Mouse (Mus musculus) adrenal gland, postnatal 25 days (tissue): ENCODE results near the gene Cox7c. TPM values are rescaled to one million over a fixed set of nuclear protein-coding genes. Genes with fewer than 3 reads are reported as not detected.
"Not testable (repeated sequence)": the region's sequence is repeated elsewhere in the genome, so short reads cannot be mapped to it uniquely, and the experiment has no call there.

Source experiments
- DNase-seq: peaks from one replicate; pipeline ENCODE4 v3.0.0; 2021; ENCODE audit warnings: mixed read lengths
- long read RNA-seq: library from polyadenylated mRNA; stranded (forward); transcript quantifications from one replicate; pipeline ENCODE4 v2.0.0, GENCODE M21; 2021
- total RNA-seq: library from RNA; stranded (reverse); gene quantifications from 2 replicates; pipeline ENCODE4 v1.2.3, GENCODE M21; 2021

Cox7c gene
- total RNA-seq = 342 and 530 TPM in 2 replicates
- long read RNA-seq, transcript Cox7c-203 (3 exons, 540 nt) = major isoform, 365 of 387 reads
- long read RNA-seq, transcript Cox7c-201 (3 exons, 315 nt) = minor isoform, 9 of 387 reads
- long read RNA-seq, transcript Cox7c-204 (2 exons, 709 nt) = minor isoform, 7 of 387 reads
- long read RNA-seq, partial matches to known transcripts = 2 of 387 reads
- long read RNA-seq, other reads (novel, unspliced or antisense) = 3 of 387 reads

- DNase-seq = peak; percentile 76
Measured at GRCm38 (mm10) chr13:86046254-86046951, at the start of gene Cox7c. Gene Cox7c, minus strand, starts transcription at chr13:86046904.

DNA sequence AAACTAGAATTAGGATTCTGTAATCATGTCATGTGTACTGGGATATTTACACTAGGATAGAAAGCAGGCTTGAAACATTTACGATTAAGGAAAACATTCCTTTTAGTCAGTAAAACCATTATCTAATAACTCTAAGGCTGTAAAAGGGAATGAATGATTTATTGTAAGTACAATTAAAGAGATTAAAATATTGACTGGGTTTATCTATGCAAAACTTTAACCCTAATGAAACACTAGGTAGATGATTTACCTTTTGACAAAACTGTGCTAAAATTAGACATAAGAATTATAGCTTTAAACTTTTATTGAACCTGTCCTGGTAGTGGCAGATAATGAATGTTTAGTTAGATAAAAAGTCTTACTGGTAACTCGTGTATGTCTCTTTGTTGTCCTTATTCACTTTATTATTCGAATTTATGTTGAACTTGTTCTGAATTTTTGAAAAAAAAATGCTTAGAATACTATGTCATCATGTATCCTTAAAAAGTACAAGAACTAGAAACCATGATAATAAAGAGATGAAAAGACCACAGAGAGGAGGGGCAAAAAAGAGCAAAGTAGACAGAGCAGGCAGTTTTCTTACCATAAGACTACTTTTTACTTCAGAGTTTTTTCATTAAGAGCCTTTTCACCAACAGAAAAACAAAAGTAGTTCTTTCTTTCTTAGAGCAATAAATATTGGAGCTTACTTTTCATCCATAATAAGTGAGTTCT lies 21.5 kb upstream of the Cox7c start:
- no peak for DNase-seq

DNA sequence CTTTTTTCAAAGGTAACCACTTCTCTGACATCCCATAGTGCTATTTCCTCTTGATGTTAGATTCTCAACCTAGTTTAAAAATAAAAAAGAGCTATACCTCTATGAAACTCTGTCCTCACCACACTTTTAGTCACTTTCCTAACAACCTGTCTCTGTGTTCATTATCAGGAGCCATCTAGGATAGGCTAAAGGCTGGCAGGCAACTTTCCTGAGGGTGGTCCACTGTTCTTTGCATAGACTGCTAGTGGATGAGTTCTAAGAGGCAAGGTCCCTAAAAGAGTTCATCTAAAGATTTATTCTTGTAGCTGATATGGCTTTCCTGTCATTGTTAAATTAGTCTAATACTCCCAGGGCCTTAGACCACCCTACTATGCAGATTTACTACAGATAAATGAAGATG lies 20.8 kb upstream of the Cox7c start:
- no peak for DNase-seq

DNA sequence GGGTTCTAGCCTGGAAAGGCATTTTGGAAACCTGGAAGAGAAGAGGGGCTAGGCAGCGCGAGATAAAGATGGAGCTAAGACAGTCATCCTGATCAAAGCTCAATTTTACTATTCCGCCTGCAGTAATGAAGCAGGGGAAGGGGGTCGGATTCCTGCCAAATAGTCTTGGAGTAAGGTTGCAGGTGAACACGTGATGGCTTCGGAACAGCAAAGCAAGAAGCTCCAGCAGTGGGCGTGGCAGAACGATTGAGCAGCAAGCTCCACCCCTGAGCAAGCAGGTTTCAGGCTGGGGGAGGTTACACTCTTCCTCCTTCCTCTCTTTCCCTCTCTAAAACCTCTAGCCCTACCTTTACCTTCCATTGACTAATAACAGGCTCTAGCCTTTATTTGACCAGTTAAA lies 7.4 kb upstream of the Cox7c start:
- not testable (repeated sequence) for DNase-seq

DNA sequence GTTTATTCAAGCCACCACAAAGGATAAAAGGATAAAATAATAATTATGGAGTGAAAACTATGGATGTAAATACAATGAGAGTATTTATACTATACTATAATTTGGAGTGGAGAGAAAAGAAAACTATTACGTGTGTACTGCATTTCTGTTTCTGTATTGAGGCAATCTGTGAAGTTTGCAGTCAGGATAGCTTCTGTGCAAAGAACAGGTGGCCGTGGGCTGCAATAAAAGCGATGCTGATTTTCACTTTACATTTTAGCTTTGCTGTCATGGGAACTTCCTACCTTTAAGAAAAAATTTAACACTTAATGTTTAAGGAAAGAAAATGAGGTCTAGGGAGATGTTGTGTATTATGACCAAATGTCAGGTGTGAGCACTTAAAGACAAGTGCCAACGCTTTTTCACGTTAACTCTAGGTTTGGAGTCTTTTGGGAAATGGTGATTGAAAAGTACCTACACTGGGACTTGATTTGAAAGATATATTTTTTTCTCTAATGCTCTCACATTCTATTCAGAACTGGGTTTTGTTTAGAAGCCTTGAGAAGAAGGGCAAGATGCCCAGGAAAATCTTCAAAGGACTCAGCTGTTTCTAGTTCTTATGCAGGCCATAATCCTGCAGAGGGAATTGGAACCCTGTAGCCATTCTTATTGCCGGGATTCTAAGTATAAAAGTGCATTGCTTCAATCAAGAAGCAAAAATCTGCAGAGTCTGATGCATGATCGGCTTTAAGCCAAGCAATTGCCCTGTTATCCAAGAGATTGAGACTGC lies 41.6 kb downstream of the Cox7c start:
- DNase-seq = no peak
